Mouse (Mus musculus): Measurements from ENCODE around the gene Rad51b. TPM values are rescaled to one million over a fixed set of nuclear protein-coding genes. Genes with fewer than 3 reads are reported as not detected.

The Rad51b gene
- total and polyA plus RNA-seq, 3 experiments, result 0.47 to 0.50 (median 0.49) TPM

- Histone ChIP-seq H3K27me3 (ENCODE audit: control insufficient read depth, insufficient read depth, low read length) (no peaks in the 10 kb centered on the region), H3K4me3 (no peak overlapping the region), H3K9ac (ENCODE audit: low read depth, low read length) (no peak overlapping the region), H3K27ac (no peak overlapping the region), H3K36me3 (ENCODE audit: control insufficient read depth, insufficient read depth, low read length) (no peaks in the 10 kb centered on the region), H3K4me1 (ENCODE audit: control insufficient read depth, insufficient read depth, low read length) (no peaks in the 10 kb centered on the region), H3K79me2 (replicated peaks; ENCODE audit: control insufficient read depth, insufficient read depth, low read length) (no peaks in the 10 kb centered on the region)
- no peak for DNase-seq
- intact Hi-C loops (cut with DNase I), result no loop called here
- no peak for TF ChIP-seq POLR2A (IDR thresholded peaks at IDR 0.05; ENCODE audit: insufficient read depth, low read depth, low read length)
- 71% methylated on average over 3 of the region's 3 CpGs for WGBS
These were observed 166.3 kb downstream of the Rad51b start for GRCm38 (mm10) chr12:79463371-79463770.

GRCm38 (mm10) chr12:79470113-79470512 lies 173.0 kb downstream of the Rad51b start:
- H3K36me3 ChIP-seq (ENCODE audit: control insufficient read depth, insufficient read depth, low read length), result no peaks in the 10 kb centered on the region
- no peaks in the 10 kb centered on the region for H3K79me2 ChIP-seq (replicated peaks; ENCODE audit: control insufficient read depth, insufficient read depth, low read length)
- peaks cover 4% of the 10 kb centered on the region for H3K4me1 ChIP-seq (ENCODE audit: control insufficient read depth, insufficient read depth, low read length)
- DNase-seq, result no peak
- TF ChIP-seq EP300 (IDR thresholded peaks at IDR 0.05; ENCODE audit: insufficient read depth, low read depth, low read length) (no peak), CTCF (IDR thresholded peaks at IDR 0.05) (no peak), POLR2A (IDR thresholded peaks at IDR 0.05; ENCODE audit: insufficient read depth, low read depth, low read length) (no peak)
- intact Hi-C loops (cut with DNase I), result no loop called here
- H3K27me3 ChIP-seq (ENCODE audit: control insufficient read depth, insufficient read depth, low read length), result no peaks in the 10 kb centered on the region
- H3K9ac ChIP-seq (ENCODE audit: low read depth, low read length), result no peak overlapping the region
- H3K4me3 ChIP-seq, result no peak overlapping the region
- H3K27ac ChIP-seq, result no peak overlapping the region

GRCm38 (mm10) chr12:79471868-79472267 lies 174.8 kb downstream of the Rad51b start:
- H3K27me3 ChIP-seq (ENCODE audit: control insufficient read depth, insufficient read depth, low read length), result no peaks in the 10 kb centered on the region
- H3K79me2 ChIP-seq (replicated peaks; ENCODE audit: control insufficient read depth, insufficient read depth, low read length), result no peaks in the 10 kb centered on the region
- peaks cover 4% of the 10 kb centered on the region for H3K4me1 ChIP-seq (ENCODE audit: control insufficient read depth, insufficient read depth, low read length)
- 12% methylated on average over 2 of the region's 2 CpGs for WGBS
- H3K9ac ChIP-seq (ENCODE audit: low read depth, low read length), result no peak overlapping the region
- H3K27ac ChIP-seq, result no peak overlapping the region
- intact Hi-C loops (cut with DNase I), result no loop called here
- no peaks in the 10 kb centered on the region for H3K36me3 ChIP-seq (ENCODE audit: control insufficient read depth, insufficient read depth, low read length)
- no peak overlapping the region for H3K4me3 ChIP-seq
- no peak for TF ChIP-seq POLR2A (IDR thresholded peaks at IDR 0.05; ENCODE audit: insufficient read depth, low read depth, low read length)
- TF ChIP-seq CTCF (IDR thresholded peaks at IDR 0.05), result no peak
- no peak for TF ChIP-seq EP300 (IDR thresholded peaks at IDR 0.05; ENCODE audit: insufficient read depth, low read depth, low read length)
- DNase-seq, result no peak

GRCm38 (mm10) chr12:79476413-79477046 lies 179.4 kb downstream of the Rad51b start:
- TF ChIP-seq EP300 (IDR thresholded peaks at IDR 0.05; ENCODE audit: insufficient read depth, low read depth, low read length), result no peak
- TF ChIP-seq CTCF (IDR thresholded peaks at IDR 0.05), result no peak
- no peak for TF ChIP-seq POLR2A (IDR thresholded peaks at IDR 0.05; ENCODE audit: insufficient read depth, low read depth, low read length)
- no peak for DNase-seq
- Histone ChIP-seq H3K79me2 (replicated peaks; ENCODE audit: control insufficient read depth, insufficient read depth, low read length) (no peaks in the 10 kb centered on the region), H3K36me3 (ENCODE audit: control insufficient read depth, insufficient read depth, low read length) (no peaks in the 10 kb centered on the region), H3K27ac (no peak overlapping the region), H3K4me3 (no peak overlapping the region), H3K27me3 (ENCODE audit: control insufficient read depth, insufficient read depth, low read length) (no peaks in the 10 kb centered on the region), H3K4me1 (ENCODE audit: control insufficient read depth, insufficient read depth, low read length) (peaks cover 4% of the 10 kb centered on the region), H3K9ac (ENCODE audit: low read depth, low read length) (no peak overlapping the region)
- intact Hi-C loops (cut with DNase I), result no loop called here
- WGBS, result 71% methylated on average over 6 of the region's 6 CpGs

- Histone ChIP-seq H3K27me3 (ENCODE audit: control insufficient read depth, insufficient read depth, low read length) (no peaks in the 10 kb centered on the region), H3K79me2 (replicated peaks; ENCODE audit: control insufficient read depth, insufficient read depth, low read length) (no peaks in the 10 kb centered on the region), H3K9ac (ENCODE audit: low read depth, low read length) (no peak overlapping the region), H3K4me1 (ENCODE audit: control insufficient read depth, insufficient read depth, low read length) (no peaks in the 10 kb centered on the region), H3K4me3 (no peak overlapping the region), H3K27ac (no peak overlapping the region), H3K36me3 (ENCODE audit: control insufficient read depth, insufficient read depth, low read length) (no peaks in the 10 kb centered on the region)
- intact Hi-C loops (cut with DNase I), result no loop called here
- DNase-seq, result no peak
- TF ChIP-seq EP300 (IDR thresholded peaks at IDR 0.05; ENCODE audit: insufficient read depth, low read depth, low read length), result no peak
- TF ChIP-seq CTCF (IDR thresholded peaks at IDR 0.05), result no peak
- no peak for TF ChIP-seq POLR2A (IDR thresholded peaks at IDR 0.05; ENCODE audit: insufficient read depth, low read depth, low read length)
- WGBS, result 49% methylated on average over 5 of the region's 5 CpGs
These were observed 181.7 kb downstream of the Rad51b start for GRCm38 (mm10) chr12:79478816-79479215.

- intact Hi-C loops (cut with DNase I), result no loop called here
- no peak for DNase-seq
- Histone ChIP-seq H3K4me3 (no peak overlapping the region), H3K79me2 (replicated peaks; ENCODE audit: control insufficient read depth, insufficient read depth, low read length) (no peaks in the 10 kb centered on the region), H3K4me1 (ENCODE audit: control insufficient read depth, insufficient read depth, low read length) (peaks cover 4% of the 10 kb centered on the region), H3K9ac (ENCODE audit: low read depth, low read length) (no peak overlapping the region), H3K27me3 (ENCODE audit: control insufficient read depth, insufficient read depth, low read length) (no peaks in the 10 kb centered on the region), H3K27ac (no peak overlapping the region), H3K36me3 (ENCODE audit: control insufficient read depth, insufficient read depth, low read length) (no peaks in the 10 kb centered on the region)
- 48% methylated on average over 4 of the region's 4 CpGs for WGBS
- TF ChIP-seq CTCF (IDR thresholded peaks at IDR 0.05) (no peak), EP300 (IDR thresholded peaks at IDR 0.05; ENCODE audit: insufficient read depth, low read depth, low read length) (no peak), POLR2A (IDR thresholded peaks at IDR 0.05; ENCODE audit: insufficient read depth, low read depth, low read length) (no peak)
These were observed 188.4 kb downstream of the Rad51b start for GRCm38 (mm10) chr12:79485501-79485900.

All from heart, adult 2 months (tissue).